Comparison of ENCODE assay signal across 8 mouse cellular contexts in the genomic region with DNA sequence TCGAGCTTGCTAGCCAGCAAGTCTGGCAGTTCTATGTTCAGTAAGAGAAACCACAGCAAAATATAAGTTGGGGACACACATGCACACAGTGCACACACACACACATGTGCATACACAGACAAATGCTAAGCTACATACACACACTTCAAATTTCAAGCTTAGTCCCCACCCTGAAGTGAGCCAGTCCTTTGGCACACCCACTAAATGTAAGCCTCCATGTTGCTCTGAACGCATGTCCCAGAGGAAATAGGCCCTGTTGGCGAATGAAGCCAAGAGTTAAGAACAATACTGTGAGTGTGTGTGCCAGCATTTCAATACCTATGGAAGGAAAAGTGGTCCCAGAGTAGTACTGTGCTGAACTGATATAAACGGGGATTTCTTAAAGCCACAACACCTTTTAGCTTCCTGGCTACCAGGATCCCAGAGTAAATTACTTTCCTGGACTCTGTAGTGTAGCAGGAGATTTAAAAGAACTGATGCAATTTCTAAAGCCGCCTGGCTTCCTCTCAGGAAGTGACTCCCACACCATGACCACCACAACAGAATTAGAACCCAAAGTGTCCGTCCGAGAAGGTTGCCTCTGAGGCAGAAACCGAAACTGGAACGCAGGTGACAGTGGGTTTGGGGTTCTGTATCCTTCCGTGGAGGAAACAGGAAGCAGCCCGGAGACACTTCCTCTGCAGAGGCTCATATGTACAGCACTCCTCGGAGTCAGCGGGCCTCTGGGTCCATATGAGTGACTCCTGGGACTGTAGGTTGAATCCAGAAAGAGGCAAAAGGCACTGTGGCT. TPM values are rescaled to one million over a fixed set of nuclear protein-coding genes. Genes with fewer than 3 reads are reported as not detected.
DNase-seq lines count a peak whose midpoint lies in the region; ATAC-seq and TF ChIP-seq lines count a peak whose summit lies in the region.

No protein-coding gene starts in this region.

- H3K36me3 ChIP-seq in heart, postnatal 0 days (replicated peaks; ENCODE audit: control insufficient read depth, insufficient read depth, low read length), result no peaks in the 10 kb centered on the region
- H3K36me3 ChIP-seq in liver, embryonic 14.5 days (replicated peaks; ENCODE audit: control insufficient read depth, insufficient read depth, low read depth), result no peaks in the 10 kb centered on the region
- H3K36me3 ChIP-seq in hindbrain, embryonic 14.5 days (replicated peaks; ENCODE audit: control insufficient read depth, insufficient read depth), result no peaks in the 10 kb centered on the region; the same call in 1 of the 2 replicates

- 59% methylated on average over 13 of the region's 13 CpGs for WGBS in heart, postnatal 0 days
- 20% methylated on average over 13 of the region's 13 CpGs for WGBS in liver, embryonic 14.5 days (ENCODE audit: insufficient replicate concordance)
- 89% methylated on average over 13 of the region's 13 CpGs for WGBS in hindbrain, embryonic 14.5 days

- peak overlapping the region; percentile 38; the same call in 1 of the 2 replicates for H3K4me2 ChIP-seq in heart, postnatal 0 days (ENCODE audit: low read depth, low read length)
- peak overlapping the region; percentile 56 for H3K4me2 ChIP-seq in liver, embryonic 14.5 days (ENCODE audit: low read depth)
- no peak overlapping the region for H3K4me2 ChIP-seq in hindbrain, embryonic 14.5 days (replicated peaks)

- H3K27ac ChIP-seq in heart, postnatal 0 days (ENCODE audit: low read depth), result peak overlapping the region; percentile 81
- no peak overlapping the region; the same call in 1 of the 2 replicates for H3K27ac ChIP-seq in liver, embryonic 14.5 days
- H3K27ac ChIP-seq in hindbrain, embryonic 14.5 days, result no peak overlapping the region

- peaks cover 7% of the 10 kb centered on the region; the same call in 1 of the 2 replicates for H3K4me1 ChIP-seq in heart, postnatal 0 days (ENCODE audit: control insufficient read depth, insufficient read depth)
- peaks cover 6 to 17% of the 10 kb centered on the region in 2 experiments for H3K4me1 ChIP-seq in liver, embryonic 14.5 days (replicated peaks; ENCODE audit: control insufficient read depth in 2 of 2, insufficient read depth in 2 of 2, low read length in 1 of 2)
- H3K4me1 ChIP-seq in hindbrain, embryonic 14.5 days (replicated peaks; ENCODE audit: control insufficient read depth, insufficient read depth, low read length), result peaks cover 7% of the 10 kb centered on the region; the same call in 1 of the 2 replicates

- H3K9ac ChIP-seq in heart, postnatal 0 days (replicated peaks; ENCODE audit: low read depth, low read length), result no peak overlapping the region
- H3K9ac ChIP-seq in liver, embryonic 14.5 days (replicated peaks), result peak overlapping the region; percentile 42; the same call in 1 of the 2 replicates
- H3K9ac ChIP-seq in hindbrain, embryonic 14.5 days, result no peak overlapping the region

- TF ChIP-seq CTCF in heart, postnatal 0 days (IDR thresholded peaks at IDR 0.05; ENCODE audit: low read depth), result no peak
- TF ChIP-seq CTCF in liver, embryonic 14.5 days (IDR thresholded peaks at IDR 0.05; ENCODE audit: low read depth), result no peak

- peak; percentile 23 for DNase-seq in layer of hippocampus, adult 9-11 months
- no peak for DNase-seq in layer of hippocampus, postnatal 36 days
- DNase-seq in heart, postnatal 0 days (ENCODE audit: low spot score), result peak; percentile 51
- peak in 2 of 3 experiments; percentile 12 to 33 for DNase-seq in liver, embryonic 14.5 days (ENCODE audit: low read depth in 3 of 3, low spot score in 3 of 3)
- DNase-seq in spleen, postnatal 14 days (ENCODE audit: low spot score in 2 of 2), result peak; percentile 38 to 47
- no peak for DNase-seq in right cerebral cortex, adult 18-20 months
- no peak for DNase-seq in hindbrain, embryonic 14.5 days (ENCODE audit: low spot score)
- DNase-seq in left cerebral cortex, postnatal 36 days (ENCODE audit: low spot score in 2 of 2), result no peak

- TF ChIP-seq EP300 in heart, postnatal 0 days (IDR thresholded peaks at IDR 0.05; ENCODE audit: low read depth), result 0 out of 2 replicates have a peak, but pooled peaks have one; percentile 30
- no peak for TF ChIP-seq EP300 in liver, embryonic 14.5 days (IDR thresholded peaks at IDR 0.05; ENCODE audit: low read depth)

- H3K27me3 ChIP-seq in heart, postnatal 0 days (ENCODE audit: control insufficient read depth, insufficient read depth, low read length), result no peaks in the 10 kb centered on the region
- H3K27me3 ChIP-seq in liver, embryonic 14.5 days (ENCODE audit: control insufficient read depth, insufficient read depth, low read length), result no peaks in the 10 kb centered on the region
- no peaks in the 10 kb centered on the region for H3K27me3 ChIP-seq in hindbrain, embryonic 14.5 days (ENCODE audit: control insufficient read depth, insufficient read depth, low read length)

- intact Hi-C loops in left cerebral cortex, postnatal 36 days (cut with DNase I), result no loop called here

- H3K4me3 ChIP-seq in heart, postnatal 0 days (ENCODE audit: low read depth, low read length), result peak overlapping the region; percentile 16; the same call in 1 of the 2 replicates
- H3K4me3 ChIP-seq in liver, embryonic 14.5 days (ENCODE audit: insufficient read depth in 1 of 2, low read depth in 2 of 2, low read length in 2 of 2), result peak overlapping the region; percentile 30 to 33; a peak in 3 of 4 replicates
- H3K4me3 ChIP-seq in hindbrain, embryonic 14.5 days (replicated peaks; ENCODE audit: low read length), result no peak overlapping the region

- ATAC-seq in heart, postnatal 0 days (ENCODE audit: insufficient read depth, low read depth), result peak; percentile 68
- ATAC-seq in liver, embryonic 14.5 days (ENCODE audit: insufficient read depth), result peak; percentile 55; the same call in 1 of the 2 replicates
- ATAC-seq in hindbrain, embryonic 14.5 days (ENCODE audit: low FRiP score), result no peak

- H3K9me3 ChIP-seq in heart, postnatal 0 days (replicated peaks; ENCODE audit: control insufficient read depth, low read length), result no peaks in the 10 kb centered on the region
- H3K9me3 ChIP-seq in liver, embryonic 14.5 days (ENCODE audit: control insufficient read depth, low read length), result no peaks in the 10 kb centered on the region
- no peaks in the 10 kb centered on the region for H3K9me3 ChIP-seq in hindbrain, embryonic 14.5 days (ENCODE audit: control insufficient read depth, low read length)

RNA-seq across cellular contexts. Expression of gene Fez2, which starts 55.8 kb away (rescaled TPM):
- 10 to 100 TPM; 30.0 to 30.3 TPM for total RNA-seq in layer of hippocampus, postnatal 36 days (2021)
- total RNA-seq in heart, postnatal 0 days (2014; rRNA removed; ENCODE audit: low replicate concordance), result 62.4 and 72.3 TPM in 2 replicates
- 63.2 and 65.6 TPM in 2 replicates for polyA plus RNA-seq in heart, postnatal 0 days (2015; fragmentation: Nextera tagmentation; extraction: Ambion mirVana)
- polyA plus RNA-seq in liver, embryonic 14.5 days (2012; rRNA removed), result 7.7 and 11.4 TPM in 2 replicates
- polyA plus RNA-seq in liver, embryonic 14.5 days (2014; fragmentation: Nextera tagmentation; extraction: Ambion mirVana), result 16.9 and 18.5 TPM in 2 replicates
- 59.7 and 69.0 TPM in 2 replicates for polyA plus RNA-seq in hindbrain, embryonic 14.5 days (2014; fragmentation: Nextera tagmentation; extraction: Ambion mirVana)
- 10 to 100 TPM; 33.1 to 38.4 TPM for total RNA-seq in left cerebral cortex, postnatal 36 days (2021)

Comparison
In these comparisons a context has a peak if more than half of its experiments do, and no peak if none do; other contexts are left out.
1. DNase-seq: peak in layer of hippocampus, adult 9-11 months (single experiment), heart, postnatal 0 days (single experiment), liver, embryonic 14.5 days (2 of 3) and spleen, postnatal 14 days (2 of 2); none in layer of hippocampus, postnatal 36 days (0 of 2), right cerebral cortex, adult 18-20 months (single experiment), hindbrain, embryonic 14.5 days (single experiment) and left cerebral cortex, postnatal 36 days (0 of 2).